Mouse (Mus musculus) neural tube, embryonic 11.5 days (tissue): Measurements from ENCODE around the gene Ttyh1. TPM values are rescaled to one million over a fixed set of nuclear protein-coding genes. Genes with fewer than 3 reads are reported as not detected.

Experiments
- ATAC-seq: fragments of 200-750 bp; cut with Nextera tagmentation; 2 replicates; pipeline ENCODE4 v1.8.0; 2017; ENCODE audit warnings: moderate number of reproducible peaks, mild to moderate bottlenecking, moderate TSS enrichment, moderate library complexity; ENCODE audit not compliant: insufficient read depth, low FRiP score, low TSS enrichment
- DNase-seq: peaks from one replicate; pipeline ENCODE4 v3.0.0-alpha.2; 2015; ENCODE audit warnings: low spot score
- H3K27ac ChIP-seq: fragments of 300-500 bp; sonication (generic); 2 replicates; pipeline ENCODE4 v1.5.1; 2014; ENCODE audit warnings: low read depth, mild to moderate bottlenecking, low read length
- H3K27me3 ChIP-seq: fragments of 300-500 bp; sonication (generic); 2 replicates; pipeline ENCODE4 v1.6.1; 2014; ENCODE audit warnings: mild to moderate bottlenecking, low read length, mixed read lengths; ENCODE audit not compliant: control insufficient read depth, insufficient read depth
- H3K36me3 ChIP-seq: fragments of 300-500 bp; sonication (generic); 2 replicates; pipeline ENCODE4 v1.6.1; 2014; ENCODE audit warnings: mild to moderate bottlenecking, low read length, moderate library complexity, mixed read lengths; ENCODE audit not compliant: control insufficient read depth, insufficient read depth
- H3K4me1 ChIP-seq: fragments of 300-500 bp; sonication (generic); 2 replicates; pipeline ENCODE4 v1.6.1; 2014; ENCODE audit warnings: low read length, mixed read lengths; ENCODE audit not compliant: control insufficient read depth, insufficient read depth
- H3K4me2 ChIP-seq: fragments of 300-500 bp; sonication (generic); 2 replicates; pipeline ENCODE4 v1.6.1; 2014; ENCODE audit warnings: low read depth, mild to moderate bottlenecking, moderate library complexity
- H3K4me3 ChIP-seq: fragments of 300-500 bp; sonication (generic); 2 replicates; pipeline ENCODE4 v1.5.1; 2014; ENCODE audit warnings: low read depth, low read length
- H3K9ac ChIP-seq: fragments of 300-500 bp; sonication (generic); 2 replicates; pipeline ENCODE4 v1.6.1; 2014; ENCODE audit warnings: mild to moderate bottlenecking, low read length
- H3K9me3 ChIP-seq: fragments of 300-500 bp; sonication (generic); 2 replicates; pipeline ENCODE4 v1.6.1; 2016; ENCODE audit warnings: low read length; ENCODE audit not compliant: control insufficient read depth
- WGBS: fragments of 180-500 bp; shearing (Covaris S2); extraction: QIAGEN DNeasy Blood & Tissue Kit; methylation state at CpG from one replicate; pipeline ENCODE4 v1.1.7; 2014; 5-methylcytosine and 5-hydroxymethylcytosine counted together
- polyA plus RNA-seq: library from polyadenylated mRNA; unstranded; fragments of >200 nt; fragmentation: Nextera tagmentation; extraction: Ambion mirVana; gene quantifications from 2 replicates; pipeline ENCODE4 v1.2.1, GENCODE M21; 2014

The Ttyh1 gene
- 46.1 and 48.8 TPM in 2 replicates for polyA plus RNA-seq

DNA sequence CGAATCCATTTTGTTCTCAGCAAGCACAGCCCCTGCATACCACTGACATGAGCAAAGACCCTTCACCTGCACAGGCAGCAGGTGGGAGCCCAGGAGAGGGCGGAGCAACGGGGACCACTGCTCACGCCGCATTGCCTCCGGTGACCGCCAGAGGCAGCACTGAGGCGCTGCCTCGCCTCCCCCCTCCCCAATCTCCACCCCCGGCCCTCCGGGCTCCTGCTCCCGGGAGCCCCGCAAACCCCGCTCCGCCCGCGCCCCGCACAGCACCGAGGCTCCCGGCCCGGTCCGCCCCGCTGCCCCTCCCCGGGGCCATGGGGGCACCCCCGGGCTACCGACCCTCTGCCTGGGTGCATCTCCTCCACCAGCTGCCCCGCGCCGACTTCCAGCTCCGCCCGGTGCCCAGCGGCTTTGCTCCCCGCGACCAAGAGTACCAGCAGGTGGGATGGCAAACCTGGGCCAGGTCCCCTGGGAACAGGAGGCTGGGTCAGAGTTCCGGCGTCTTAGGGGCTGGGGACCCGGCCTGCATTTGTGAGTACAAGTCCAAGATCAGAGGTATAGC lies at the start of gene Ttyh1:
TSS of gene Ttyh1 (plus strand) at position 65 of the 559 bp plus-strand sequence.
- ATAC-seq (peak; percentile 7; the same call in 1 of the 2 replicates), DNase-seq (peak; percentile 67)
- peak within 1 kb of the TSS; percentile 83 for H3K9ac ChIP-seq
- H3K4me1 ChIP-seq: peaks cover 5% of the 10 kb centered on the region
- no peaks in the 10 kb centered on the region for H3K36me3 ChIP-seq
- H3K4me3 ChIP-seq: peak within 1 kb of the TSS; percentile 66
- H3K27me3 ChIP-seq: no peaks in the 10 kb centered on the region
- peak within 1 kb of the TSS; percentile 56 for H3K4me2 ChIP-seq
- WGBS: under 1% methylated on average over 36 of the region's 37 CpGs
- no peaks in the 10 kb centered on the region for H3K9me3 ChIP-seq
- peak within 1 kb of the TSS; percentile 39 for H3K27ac ChIP-seq

DNA sequence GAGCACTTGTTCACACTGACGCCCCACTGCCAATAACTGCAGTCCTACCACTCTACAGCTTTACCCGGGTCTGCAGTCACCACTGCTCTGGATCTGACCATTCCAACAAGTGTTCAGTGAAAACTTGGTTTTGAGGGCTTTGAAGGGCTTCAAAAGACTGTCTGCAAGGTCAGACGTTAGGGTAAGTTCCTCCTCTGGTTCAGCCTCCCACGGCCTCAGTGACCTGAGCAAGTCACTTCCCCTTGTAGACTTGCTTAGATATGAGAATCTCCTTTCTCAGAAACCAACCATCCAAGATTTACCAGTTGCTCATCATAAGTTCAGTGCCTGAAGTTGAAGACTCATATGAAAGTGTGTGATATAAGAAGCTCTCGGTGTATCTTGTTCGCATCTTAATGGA lies 48.1 kb upstream of the Ttyh1 start:
- no peak for ATAC-seq
- H3K27me3 ChIP-seq: no peaks in the 10 kb centered on the region
- no peak overlapping the region for H3K9ac ChIP-seq

DNA sequence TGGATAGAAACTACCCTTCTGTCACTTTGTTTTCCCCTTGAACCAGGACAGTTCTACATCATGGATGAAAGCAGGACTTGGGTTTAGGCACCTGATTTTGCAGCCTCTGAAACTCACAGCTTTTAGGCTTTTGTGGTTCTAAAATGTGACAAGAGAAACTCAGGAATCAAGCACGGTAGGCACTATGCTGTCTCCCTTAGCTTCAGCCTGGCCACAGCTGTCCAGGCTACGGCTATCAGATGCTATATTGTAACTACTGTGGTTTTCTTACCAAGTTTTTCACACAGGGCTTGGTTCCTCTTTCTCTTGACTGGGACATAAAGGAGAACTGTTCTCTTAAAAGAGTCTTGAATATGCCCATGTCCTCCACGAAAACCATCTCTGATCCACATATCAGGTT lies 46.1 kb upstream of the Ttyh1 start:
- 83% methylated on average over 3 of the region's 3 CpGs for WGBS
- DNase-seq: no peak
- H3K27me3 ChIP-seq: no peaks in the 10 kb centered on the region
- no peaks in the 10 kb centered on the region for H3K36me3 ChIP-seq
- no peak overlapping the region for H3K9ac ChIP-seq
- no peak overlapping the region for H3K4me3 ChIP-seq
- no peak overlapping the region for H3K4me2 ChIP-seq
- H3K9me3 ChIP-seq: no peaks in the 10 kb centered on the region
- no peak for ATAC-seq
- no peak overlapping the region for H3K27ac ChIP-seq
- no peaks in the 10 kb centered on the region for H3K4me1 ChIP-seq

More for the DNA sequence above, 48.1 kb upstream of the Ttyh1 start:
- DNase-seq: no peak
- Histone ChIP-seq H3K4me2 (no peak overlapping the region), H3K4me3 (no peak overlapping the region), H3K36me3 (no peaks in the 10 kb centered on the region), H3K27ac (no peak overlapping the region), H3K4me1 (no peaks in the 10 kb centered on the region), H3K9me3 (no peaks in the 10 kb centered on the region)
- 86% methylated on average over 6 of the region's 6 CpGs for WGBS

GRCm38 (mm10) chr7:4079511-4079910 lies 39.7 kb upstream of the Ttyh1 start:
- no peak overlapping the region for H3K9ac ChIP-seq
- no peaks in the 10 kb centered on the region for H3K27me3 ChIP-seq
- WGBS: 77% methylated on average over 7 of the region's 7 CpGs
- no peaks in the 10 kb centered on the region for H3K4me1 ChIP-seq
- no peaks in the 10 kb centered on the region for H3K36me3 ChIP-seq
- no peak overlapping the region for H3K4me3 ChIP-seq
- DNase-seq: no peak
- H3K4me2 ChIP-seq: no peak overlapping the region
- H3K9me3 ChIP-seq: no peaks in the 10 kb centered on the region
- no peak overlapping the region for H3K27ac ChIP-seq
- no peak for ATAC-seq

GRCm38 (mm10) chr7:4080552-4080951 lies 38.7 kb upstream of the Ttyh1 start:
- Histone ChIP-seq H3K27me3 (no peaks in the 10 kb centered on the region), H3K4me1 (no peaks in the 10 kb centered on the region), H3K4me2 (no peak overlapping the region), H3K9me3 (no peaks in the 10 kb centered on the region), H3K4me3 (no peak overlapping the region), H3K36me3 (no peaks in the 10 kb centered on the region), H3K9ac (no peak overlapping the region), H3K27ac (no peak overlapping the region)
- DNase-seq (no peak), ATAC-seq (no peak)
- 88% methylated on average over 4 of the region's 4 CpGs for WGBS

DNA sequence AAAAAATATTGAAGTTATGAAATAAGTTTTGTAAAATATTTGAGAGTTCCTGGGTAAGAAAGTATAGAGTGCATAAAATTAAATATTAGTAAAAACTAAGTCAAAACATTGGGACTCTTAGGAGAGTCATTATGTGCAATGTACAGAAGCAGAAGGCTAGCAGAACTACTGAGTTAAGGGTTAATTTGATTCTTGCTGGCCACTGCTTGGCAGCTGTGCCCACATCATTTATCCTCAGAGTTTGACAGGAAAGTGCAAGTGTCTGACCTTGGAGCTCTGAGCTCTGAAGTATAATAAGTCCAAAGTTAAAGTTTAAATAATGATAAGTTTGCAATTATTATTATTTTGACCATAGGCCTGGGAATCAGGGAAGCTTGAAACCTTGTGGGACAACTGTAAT lies 37.5 kb upstream of the Ttyh1 start:
- Histone ChIP-seq H3K9ac (no peak overlapping the region), H3K4me1 (no peaks in the 10 kb centered on the region), H3K36me3 (no peaks in the 10 kb centered on the region), H3K4me3 (no peak overlapping the region), H3K4me2 (no peak overlapping the region), H3K27me3 (no peaks in the 10 kb centered on the region), H3K9me3 (no peaks in the 10 kb centered on the region), H3K27ac (no peak overlapping the region)
- no peak for ATAC-seq
- DNase-seq: no peak

DNA sequence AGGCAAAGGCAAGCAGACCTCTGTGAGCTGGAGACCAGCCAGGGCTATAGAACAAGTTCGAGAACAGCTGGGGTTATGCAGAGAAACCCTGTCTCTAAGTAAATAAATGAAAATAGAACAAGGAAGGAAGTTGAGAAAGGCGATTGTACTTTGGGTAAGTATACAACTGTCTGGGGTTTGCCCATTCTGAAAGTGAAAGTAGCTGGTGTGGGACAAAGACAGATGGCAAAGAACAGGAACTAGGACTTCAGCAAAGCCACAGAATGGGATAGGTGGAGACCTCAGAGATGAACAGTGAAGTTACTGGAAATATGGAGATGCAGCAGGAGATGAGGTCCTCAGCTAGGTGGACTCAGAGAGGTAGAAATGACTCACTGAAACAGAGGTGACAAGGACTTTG lies 36.4 kb upstream of the Ttyh1 start:
- DNase-seq (no peak), ATAC-seq (no peak)
- Histone ChIP-seq H3K36me3 (no peaks in the 10 kb centered on the region), H3K4me1 (no peaks in the 10 kb centered on the region), H3K9me3 (no peaks in the 10 kb centered on the region), H3K27ac (no peak overlapping the region), H3K27me3 (no peaks in the 10 kb centered on the region), H3K4me2 (no peak overlapping the region), H3K4me3 (no peak overlapping the region), H3K9ac (no peak overlapping the region)
- 58% methylated on average over 2 of the region's 2 CpGs for WGBS

DNA sequence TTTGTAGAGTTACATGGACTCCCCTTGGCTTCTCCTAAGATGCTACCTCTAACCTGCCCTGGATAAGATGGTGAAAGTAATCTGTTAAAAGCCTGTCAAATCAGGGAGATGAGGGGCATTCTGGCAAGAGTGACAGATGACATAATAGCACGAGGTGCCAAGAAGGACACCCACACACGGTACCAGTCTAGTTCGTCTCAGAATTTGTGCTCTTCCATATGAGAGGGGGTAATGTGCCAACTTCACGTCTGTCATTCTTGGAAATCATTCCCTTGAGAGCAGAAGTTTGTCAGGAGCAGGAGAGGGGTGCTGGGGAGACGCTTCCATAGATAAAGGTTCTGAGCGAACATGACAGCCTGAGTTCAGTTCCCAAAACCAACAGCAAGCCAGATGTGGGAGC lies 35.0 kb upstream of the Ttyh1 start:
- no peaks in the 10 kb centered on the region for H3K4me1 ChIP-seq
- H3K4me3 ChIP-seq: no peak overlapping the region
- DNase-seq: no peak
- no peak overlapping the region for H3K4me2 ChIP-seq
- ATAC-seq: no peak
- H3K36me3 ChIP-seq: no peaks in the 10 kb centered on the region
- WGBS: 85% methylated on average over 6 of the region's 6 CpGs
- no peaks in the 10 kb centered on the region for H3K27me3 ChIP-seq
- H3K27ac ChIP-seq: no peak overlapping the region
- no peaks in the 10 kb centered on the region for H3K9me3 ChIP-seq
- no peak overlapping the region for H3K9ac ChIP-seq

GRCm38 (mm10) chr7:4085562-4085961 lies 33.6 kb upstream of the Ttyh1 start:
- H3K27me3 ChIP-seq: no peaks in the 10 kb centered on the region

More at GRCm38 (mm10) chr7:4085562-4085961, 33.6 kb upstream of the Ttyh1 start:
- no peak overlapping the region for H3K4me3 ChIP-seq
- no peaks in the 10 kb centered on the region for H3K9me3 ChIP-seq
- H3K9ac ChIP-seq: no peak overlapping the region
- no peak overlapping the region for H3K27ac ChIP-seq
- H3K4me2 ChIP-seq: no peak overlapping the region
- H3K36me3 ChIP-seq: no peaks in the 10 kb centered on the region
- no peaks in the 10 kb centered on the region for H3K4me1 ChIP-seq
- ATAC-seq (no peak), DNase-seq (no peak)
